Mouse (Mus musculus): ENCODE data around the gene Dlgap1.

The Dlgap1 gene

GRCm38 (mm10) chr17:70738168-70738854 is 769.4 kb downstream of the Dlgap1 start:
- Histone ChIP-seq H3K9me3 (ENCODE audit: low read length) (no peaks in the 10 kb centered on the region), H3K36me3 (ENCODE audit: insufficient read depth, low read length) (0 out of 2 replicates have a peak, but pooled peaks cover 3% of the 10 kb centered on the region)

DNA sequence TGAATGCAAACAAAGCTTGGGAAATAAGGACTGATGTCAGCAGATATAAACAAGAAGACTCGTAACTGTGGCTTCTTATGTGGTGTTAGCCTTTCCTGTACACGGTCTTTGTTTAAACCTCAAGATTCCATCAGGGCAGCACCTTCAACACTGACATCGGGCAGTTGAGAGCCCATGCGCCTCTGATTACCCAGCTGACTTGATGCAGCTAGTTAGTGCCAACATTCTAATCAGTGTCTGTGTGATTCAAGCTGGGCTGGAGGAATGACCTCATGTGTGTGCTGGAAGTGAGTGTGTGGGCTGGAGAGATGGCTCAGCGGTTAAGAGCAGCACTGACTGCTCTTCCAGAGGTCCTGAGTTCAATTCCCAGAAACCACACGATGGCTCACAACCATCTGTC is 770.5 kb downstream of the Dlgap1 start:
- Histone ChIP-seq H3K36me3 (ENCODE audit: insufficient read depth, low read length) (0 out of 2 replicates have a peak, but pooled peaks cover 3% of the 10 kb centered on the region), H3K4me1 (replicated peaks; ENCODE audit: low read depth, low read length) (peaks cover 69% of the 10 kb centered on the region), H3K27me3 (ENCODE audit: insufficient read depth, low read length) (no peaks in the 10 kb centered on the region), H3K9me3 (ENCODE audit: low read length) (no peaks in the 10 kb centered on the region), H3K4me3 (replicated peaks; ENCODE audit: low read length) (peak overlapping the region; percentile 68; the same call in 1 of the 2 replicates)
- TF ChIP-seq NANOG (IDR thresholded peaks at IDR 0.05; ENCODE audit: borderline replicate concordance, low read length) (no peak), CTCF (conservative IDR thresholded peaks at IDR 0.05; ENCODE audit: low read length) (no peak), POU5F1 (IDR thresholded peaks at IDR 0.05; ENCODE audit: borderline replicate concordance, low read length) (no peak)

More at GRCm38 (mm10) chr17:70738168-70738854, 769.4 kb downstream of the Dlgap1 start:
- peak overlapping the region; percentile 68 for H3K4me3 ChIP-seq (replicated peaks; ENCODE audit: low read length)
- H3K4me1 ChIP-seq (replicated peaks; ENCODE audit: low read depth, low read length), result peaks cover 65% of the 10 kb centered on the region
- H3K27me3 ChIP-seq (ENCODE audit: insufficient read depth, low read length), result no peaks in the 10 kb centered on the region
- TF ChIP-seq NANOG (IDR thresholded peaks at IDR 0.05; ENCODE audit: borderline replicate concordance, low read length), result no peak; the same call in 1 of the 2 replicates
- no peak for TF ChIP-seq POU5F1 (IDR thresholded peaks at IDR 0.05; ENCODE audit: borderline replicate concordance, low read length)
- TF ChIP-seq CTCF (conservative IDR thresholded peaks at IDR 0.05; ENCODE audit: low read length), result peak; percentile 73

GRCm38 (mm10) chr17:70741696-70742095 is 772.8 kb downstream of the Dlgap1 start:
- peaks cover 73% of the 10 kb centered on the region for H3K4me1 ChIP-seq (replicated peaks; ENCODE audit: low read depth, low read length)
- no peak overlapping the region for H3K4me3 ChIP-seq (replicated peaks; ENCODE audit: low read length)
- 0 out of 2 replicates have a peak, but pooled peaks cover 6% of the 10 kb centered on the region for H3K36me3 ChIP-seq (ENCODE audit: insufficient read depth, low read length)
- no peaks in the 10 kb centered on the region for H3K9me3 ChIP-seq (ENCODE audit: low read length)
- H3K27me3 ChIP-seq (ENCODE audit: insufficient read depth, low read length), result no peaks in the 10 kb centered on the region
- TF ChIP-seq CTCF (conservative IDR thresholded peaks at IDR 0.05; ENCODE audit: low read length), result no peak
- TF ChIP-seq POU5F1 (IDR thresholded peaks at IDR 0.05; ENCODE audit: borderline replicate concordance, low read length), result no peak

- no peak for TF ChIP-seq NANOG (IDR thresholded peaks at IDR 0.05; ENCODE audit: borderline replicate concordance, low read length)
- no peak for TF ChIP-seq CTCF (conservative IDR thresholded peaks at IDR 0.05; ENCODE audit: low read length)
- no peak for TF ChIP-seq POU5F1 (IDR thresholded peaks at IDR 0.05; ENCODE audit: borderline replicate concordance, low read length)
- Histone ChIP-seq H3K4me1 (replicated peaks; ENCODE audit: low read depth, low read length) (peaks cover 71% of the 10 kb centered on the region), H3K9me3 (ENCODE audit: low read length) (no peaks in the 10 kb centered on the region), H3K36me3 (ENCODE audit: insufficient read depth, low read length) (0 out of 2 replicates have a peak, but pooled peaks cover 6% of the 10 kb centered on the region), H3K27me3 (ENCODE audit: insufficient read depth, low read length) (no peaks in the 10 kb centered on the region), H3K4me3 (replicated peaks; ENCODE audit: low read length) (no peak overlapping the region)
Measured at GRCm38 (mm10) chr17:70744570-70745153, 775.8 kb downstream of the Dlgap1 start.

DNA sequence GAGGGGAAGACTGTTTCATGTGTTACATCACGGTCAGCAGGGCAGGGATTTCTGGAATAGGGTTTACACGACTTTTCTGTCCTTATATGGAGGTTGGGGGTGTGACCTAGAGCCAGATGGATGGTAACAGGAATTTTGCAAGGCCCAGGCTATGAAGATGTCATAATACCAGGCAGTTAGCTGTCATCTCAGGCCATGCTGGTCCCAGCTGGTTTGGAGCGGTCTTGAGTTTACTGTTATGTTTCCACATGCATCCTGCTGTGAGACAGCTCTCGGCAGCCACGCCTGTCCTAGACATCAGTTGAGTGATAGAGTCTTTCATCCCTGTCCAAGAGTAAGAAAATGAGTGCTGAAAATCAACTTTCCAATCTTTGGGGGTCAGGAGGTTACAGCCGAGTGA is 776.5 kb downstream of the Dlgap1 start:
- H3K9me3 ChIP-seq (ENCODE audit: low read length), result no peaks in the 10 kb centered on the region
- 0 out of 2 replicates have a peak, but pooled peaks cover 6% of the 10 kb centered on the region for H3K36me3 ChIP-seq (ENCODE audit: insufficient read depth, low read length)
- H3K4me3 ChIP-seq (replicated peaks; ENCODE audit: low read length), result peak overlapping the region; percentile 29; the same call in 1 of the 2 replicates
- H3K27me3 ChIP-seq (ENCODE audit: insufficient read depth, low read length), result no peaks in the 10 kb centered on the region
- peaks cover 72% of the 10 kb centered on the region for H3K4me1 ChIP-seq (replicated peaks; ENCODE audit: low read depth, low read length)
- TF ChIP-seq POU5F1 (IDR thresholded peaks at IDR 0.05; ENCODE audit: borderline replicate concordance, low read length) (no peak), NANOG (IDR thresholded peaks at IDR 0.05; ENCODE audit: borderline replicate concordance, low read length) (no peak), CTCF (conservative IDR thresholded peaks at IDR 0.05; ENCODE audit: low read length) (no peak)

GRCm38 (mm10) chr17:70746379-70747079 is 777.7 kb downstream of the Dlgap1 start:
- H3K9me3 ChIP-seq (ENCODE audit: low read length), result no peaks in the 10 kb centered on the region
- H3K27me3 ChIP-seq (ENCODE audit: insufficient read depth, low read length), result no peaks in the 10 kb centered on the region
- H3K4me1 ChIP-seq (replicated peaks; ENCODE audit: low read depth, low read length), result peaks cover 75% of the 10 kb centered on the region
- H3K36me3 ChIP-seq (ENCODE audit: insufficient read depth, low read length), result 0 out of 2 replicates have a peak, but pooled peaks cover 6% of the 10 kb centered on the region
- TF ChIP-seq NANOG (IDR thresholded peaks at IDR 0.05; ENCODE audit: borderline replicate concordance, low read length) (no peak), POU5F1 (IDR thresholded peaks at IDR 0.05; ENCODE audit: borderline replicate concordance, low read length) (no peak), CTCF (conservative IDR thresholded peaks at IDR 0.05; ENCODE audit: low read length) (no peak; the same call in 1 of the 2 replicates)
- peak overlapping the region; percentile 65; the same call in 1 of the 2 replicates for H3K4me3 ChIP-seq (replicated peaks; ENCODE audit: low read length)

- Histone ChIP-seq H3K4me3 (replicated peaks; ENCODE audit: low read length) (peak overlapping the region; percentile 65), H3K36me3 (ENCODE audit: insufficient read depth, low read length) (peaks cover 3% of the 10 kb centered on the region; the same call in 1 of the 2 replicates), H3K9me3 (ENCODE audit: low read length) (no peaks in the 10 kb centered on the region), H3K27me3 (ENCODE audit: insufficient read depth, low read length) (no peaks in the 10 kb centered on the region), H3K4me1 (replicated peaks; ENCODE audit: low read depth, low read length) (peaks cover 83% of the 10 kb centered on the region)
- TF ChIP-seq NANOG (IDR thresholded peaks at IDR 0.05; ENCODE audit: borderline replicate concordance, low read length) (no peak), POU5F1 (IDR thresholded peaks at IDR 0.05; ENCODE audit: borderline replicate concordance, low read length) (no peak)
Measured at GRCm38 (mm10) chr17:70747731-70748475, 779.0 kb downstream of the Dlgap1 start.
